Mouse (Mus musculus) embryonic facial prominence, embryonic 10.5 days (tissue): ENCODE measurements around the gene Aida. TPM values are rescaled to one million over a fixed set of nuclear protein-coding genes. Genes with fewer than 3 reads are reported as not detected.
"Not testable (repeated sequence)": the region's sequence is repeated elsewhere in the genome, so short reads cannot be mapped to it uniquely, and the experiment has no call there.

ENCODE experiments used
- DNase-seq: peaks from one replicate; pipeline ENCODE4 v3.0.0-alpha.2; 2017; ENCODE audit warnings: low spot score
- H3K27ac ChIP-seq: fragments of 300-500 bp; sonication (generic); replicated peaks from 2 replicates; pipeline ENCODE4 v1.5.1; 2016; ENCODE audit warnings: mild to moderate bottlenecking
- H3K27me3 ChIP-seq: fragments of 300-500 bp; sonication (generic); replicated peaks from 2 replicates; pipeline ENCODE4 v1.6.1; 2016; ENCODE audit warnings: low read depth, mild to moderate bottlenecking; ENCODE audit not compliant: poor library complexity, severe bottlenecking
- H3K36me3 ChIP-seq: fragments of 300-500 bp; sonication (generic); replicated peaks from 2 replicates; pipeline ENCODE4 v1.6.1; 2016; ENCODE audit warnings: mild to moderate bottlenecking, moderate library complexity
- H3K4me1 ChIP-seq: fragments of 300-500 bp; sonication (generic); 2 replicates; pipeline ENCODE4 v1.6.1; 2016
- H3K4me3 ChIP-seq: fragments of 300-500 bp; sonication (generic); 2 replicates; pipeline ENCODE4 v1.5.1; 2016; ENCODE audit warnings: mild to moderate bottlenecking, moderate library complexity
- H3K9me3 ChIP-seq: fragments of 300-500 bp; sonication (generic); 2 replicates; pipeline ENCODE4 v1.6.1; 2016; ENCODE audit warnings: mild to moderate bottlenecking
- WGBS: fragments of 180-500 bp; shearing (Covaris S2); methylation state at CpG from one replicate; pipeline ENCODE4 v1.1.7; 2016; 5-methylcytosine and 5-hydroxymethylcytosine counted together
- polyA plus RNA-seq: library from polyadenylated mRNA; unstranded; fragments of >200 nt; fragmentation: Nextera tagmentation; extraction: Ambion mirVana; gene quantifications from 2 replicates; pipeline ENCODE4 v1.2.1, GENCODE M21; 2016

The Aida gene
- polyA plus RNA-seq, 1 experiment from 2014 or later, result 40.6 TPM

- 94% methylated on average over 6 of the region's 6 CpGs for WGBS
Observed at GRCm38 (mm10) chr1:183324433-183324832, 28.0 kb downstream of the Aida start.

DNA sequence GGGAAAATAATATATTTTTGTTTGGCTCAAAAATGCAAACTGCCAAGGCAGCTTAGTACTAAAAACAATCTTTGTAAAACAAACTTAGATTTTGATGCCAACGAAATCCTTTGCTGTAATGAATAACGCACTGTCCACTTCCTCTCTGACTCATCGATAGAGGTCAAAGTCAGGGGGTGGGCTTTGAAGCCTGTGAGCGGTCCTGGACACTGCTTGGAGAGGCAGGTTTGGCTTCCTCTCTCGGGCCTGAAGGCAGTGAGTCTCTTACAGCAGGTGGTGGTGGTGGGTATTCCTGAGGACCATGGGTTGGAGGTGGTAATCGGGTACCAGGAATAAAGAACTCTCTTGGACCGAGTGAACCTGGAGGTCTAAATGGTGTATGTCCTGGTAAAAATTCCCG is 30.8 kb downstream of the Aida start:
- H3K36me3 ChIP-seq, result peaks cover 99% of the 10 kb centered on the region
- 93% methylated on average over 8 of the region's 8 CpGs for WGBS

More at GRCm38 (mm10) chr1:183324433-183324832, 28.0 kb downstream of the Aida start:
- no peak overlapping the region for H3K27ac ChIP-seq
- no peaks in the 10 kb centered on the region for H3K4me1 ChIP-seq
- peaks cover 3% of the 10 kb centered on the region; the same call in 1 of the 2 replicates for H3K9me3 ChIP-seq
- no peak overlapping the region for H3K4me3 ChIP-seq
- DNase-seq, result no peak
- H3K27me3 ChIP-seq, result no peaks in the 10 kb centered on the region
- peaks cover 95% of the 10 kb centered on the region for H3K36me3 ChIP-seq

DNA sequence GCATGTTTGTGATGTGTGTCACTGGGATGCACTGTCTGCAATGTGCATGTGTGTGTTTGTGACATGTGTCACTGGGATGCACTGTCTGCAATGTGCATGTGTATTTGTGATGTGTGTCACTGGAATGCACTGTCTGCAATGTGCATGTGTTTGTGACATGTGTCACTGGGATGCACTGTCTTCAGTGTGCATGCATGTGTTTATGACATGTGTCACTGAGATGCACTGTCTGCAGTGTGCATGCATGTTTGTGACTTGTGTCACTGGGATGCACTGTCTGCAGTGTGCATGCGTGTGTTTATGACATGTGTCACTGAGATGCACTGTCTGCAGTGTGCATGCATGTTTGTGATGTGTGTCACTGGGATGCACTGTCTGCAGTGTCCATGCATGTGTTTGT is 46.5 kb downstream of the Aida start:
- H3K4me3 ChIP-seq, H3K9me3 ChIP-seq, DNase-seq, H3K27me3 ChIP-seq, H3K27ac ChIP-seq: not testable (repeated sequence)
- WGBS, result 93% methylated on average over 1 of the region's 1 CpGs
- Histone ChIP-seq H3K4me1 (peaks cover 17% of the 10 kb centered on the region), H3K36me3 (peaks cover 61% of the 10 kb centered on the region)

More for the DNA sequence above, 30.8 kb downstream of the Aida start:
- Histone ChIP-seq H3K27me3 (no peaks in the 10 kb centered on the region), H3K4me3 (no peak overlapping the region), H3K4me1 (no peaks in the 10 kb centered on the region), H3K27ac (no peak overlapping the region), H3K9me3 (peaks cover 3% of the 10 kb centered on the region; the same call in 1 of the 2 replicates)
- no peak for DNase-seq

DNA sequence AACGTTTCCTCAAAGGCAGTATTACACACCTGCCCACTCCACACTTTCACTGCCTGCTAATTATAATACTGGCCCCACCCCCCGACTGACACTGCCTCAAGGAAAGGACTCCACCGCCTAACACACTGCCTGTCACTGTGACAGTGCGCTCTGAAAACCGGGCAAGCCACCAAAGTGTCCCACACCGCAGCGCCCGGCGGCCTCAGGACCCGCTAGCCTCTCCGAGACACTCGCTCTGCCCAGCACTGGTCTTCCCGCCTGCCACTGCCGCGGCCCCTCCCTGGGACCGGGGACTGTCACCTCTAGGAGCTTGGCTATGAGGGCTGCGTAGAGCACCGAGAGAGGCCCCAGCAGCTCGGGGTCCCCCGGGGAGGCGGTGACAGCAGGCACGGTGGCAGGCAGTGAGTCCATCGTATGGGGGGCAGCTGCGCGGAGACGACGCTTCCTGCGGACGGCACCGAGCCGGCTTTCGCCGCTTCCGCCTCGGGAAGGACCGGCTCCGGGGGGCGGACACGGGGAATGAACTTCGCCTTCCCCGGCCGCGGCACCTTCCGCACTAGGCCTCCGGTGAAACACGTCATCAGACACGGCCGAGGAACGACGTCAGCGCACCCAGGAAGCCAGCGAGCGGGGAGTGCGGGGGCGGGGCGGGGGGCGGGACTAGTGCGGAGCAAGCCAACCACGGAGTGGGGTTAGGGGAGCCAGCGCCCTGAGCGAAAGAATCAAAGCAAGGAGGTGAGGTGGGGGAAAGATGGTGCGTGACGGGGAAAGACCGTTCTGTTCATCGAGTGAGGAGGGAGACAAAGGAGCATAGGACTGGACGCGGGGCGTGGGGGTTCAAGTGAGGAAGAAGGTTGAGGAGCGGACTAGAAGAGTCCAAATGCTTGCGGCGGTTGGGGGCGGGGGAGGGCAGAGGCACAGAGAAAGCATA is 48.8 kb downstream of the Aida start:
- DNase-seq, result peak; percentile 90
- under 1% methylated on average over 72 of the region's 72 CpGs for WGBS
- H3K36me3 ChIP-seq, result peaks cover 57% of the 10 kb centered on the region
- peak overlapping the region; percentile 98 for H3K4me3 ChIP-seq
- peak overlapping the region; percentile 81 for H3K27ac ChIP-seq
- no peaks in the 10 kb centered on the region for H3K9me3 ChIP-seq
- no peaks in the 10 kb centered on the region for H3K27me3 ChIP-seq
- H3K4me1 ChIP-seq, result peaks cover 17% of the 10 kb centered on the region

GRCm38 (mm10) chr1:183345817-183346195 is 49.4 kb downstream of the Aida start:
- Histone ChIP-seq H3K27me3 (no peaks in the 10 kb centered on the region), H3K36me3 (peaks cover 57% of the 10 kb centered on the region), H3K9me3 (no peaks in the 10 kb centered on the region), H3K27ac (peak overlapping the region; percentile 81), H3K4me1 (peaks cover 17% of the 10 kb centered on the region), H3K4me3 (peak overlapping the region; percentile 98)
- no peak for DNase-seq
- 8% methylated on average over 10 of the region's 10 CpGs for WGBS

DNA sequence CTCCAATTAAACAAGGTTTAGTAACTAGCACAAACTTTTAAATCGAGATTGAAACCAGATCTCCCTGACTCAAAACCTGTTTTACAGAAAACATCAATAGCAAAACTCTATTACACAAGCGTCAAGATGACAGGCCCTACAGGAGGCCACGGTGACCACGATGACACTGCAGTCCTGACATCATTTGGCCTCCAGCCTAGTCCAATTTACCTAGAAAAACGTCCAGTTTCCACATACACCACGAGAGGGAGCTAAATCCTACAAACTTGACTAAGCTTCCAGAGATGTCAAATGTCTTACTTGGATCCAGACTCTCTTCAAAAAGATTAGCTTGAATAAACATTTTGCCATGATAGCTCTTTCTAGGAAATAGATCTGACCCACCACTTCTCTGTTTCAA is 53.5 kb downstream of the Aida start:
- Histone ChIP-seq H3K27me3 (no peaks in the 10 kb centered on the region), H3K4me3 (no peak overlapping the region), H3K4me1 (peaks cover 14% of the 10 kb centered on the region), H3K36me3 (peaks cover 76% of the 10 kb centered on the region), H3K9me3 (no peaks in the 10 kb centered on the region), H3K27ac (no peak overlapping the region)
- WGBS, result 32% methylated on average over 6 of the region's 6 CpGs
- DNase-seq, result peak; percentile 39

- no peaks in the 10 kb centered on the region for H3K4me1 ChIP-seq
- 91% methylated on average over 3 of the region's 3 CpGs for WGBS
- peaks cover 92% of the 10 kb centered on the region for H3K36me3 ChIP-seq
- H3K4me3 ChIP-seq, result no peak overlapping the region
- H3K27me3 ChIP-seq, result no peaks in the 10 kb centered on the region
- H3K27ac ChIP-seq, result no peak overlapping the region
- H3K9me3 ChIP-seq, result no peaks in the 10 kb centered on the region
- DNase-seq, result no peak
Observed at GRCm38 (mm10) chr1:183358901-183359300, 62.5 kb downstream of the Aida start.

DNA sequence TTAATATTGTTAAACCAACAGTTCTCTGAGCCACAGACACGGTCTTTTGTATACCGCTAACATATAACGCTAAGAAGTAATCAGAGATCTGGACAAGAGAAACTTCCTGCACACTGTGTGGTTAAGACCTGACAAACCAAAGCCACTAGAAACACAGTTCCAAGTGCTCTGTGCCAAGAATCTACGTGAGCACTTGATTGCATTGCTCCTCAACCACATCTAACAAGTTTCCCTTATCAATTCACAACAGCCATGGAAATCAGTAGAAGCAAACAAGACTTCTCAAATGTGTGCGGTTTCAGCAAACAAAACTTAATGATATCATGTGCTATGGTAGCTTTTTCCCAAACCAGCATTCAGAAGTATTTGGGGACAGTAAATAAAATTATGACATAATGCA is 65.9 kb downstream of the Aida start:
- H3K4me3 ChIP-seq, result no peak overlapping the region
- H3K27ac ChIP-seq, result no peak overlapping the region
- peaks cover 4% of the 10 kb centered on the region for H3K4me1 ChIP-seq
- DNase-seq, result no peak
- peaks cover 90% of the 10 kb centered on the region for H3K36me3 ChIP-seq
- no peaks in the 10 kb centered on the region for H3K27me3 ChIP-seq
- WGBS, result 94% methylated on average over 5 of the region's 5 CpGs
- H3K9me3 ChIP-seq, result no peaks in the 10 kb centered on the region

DNA sequence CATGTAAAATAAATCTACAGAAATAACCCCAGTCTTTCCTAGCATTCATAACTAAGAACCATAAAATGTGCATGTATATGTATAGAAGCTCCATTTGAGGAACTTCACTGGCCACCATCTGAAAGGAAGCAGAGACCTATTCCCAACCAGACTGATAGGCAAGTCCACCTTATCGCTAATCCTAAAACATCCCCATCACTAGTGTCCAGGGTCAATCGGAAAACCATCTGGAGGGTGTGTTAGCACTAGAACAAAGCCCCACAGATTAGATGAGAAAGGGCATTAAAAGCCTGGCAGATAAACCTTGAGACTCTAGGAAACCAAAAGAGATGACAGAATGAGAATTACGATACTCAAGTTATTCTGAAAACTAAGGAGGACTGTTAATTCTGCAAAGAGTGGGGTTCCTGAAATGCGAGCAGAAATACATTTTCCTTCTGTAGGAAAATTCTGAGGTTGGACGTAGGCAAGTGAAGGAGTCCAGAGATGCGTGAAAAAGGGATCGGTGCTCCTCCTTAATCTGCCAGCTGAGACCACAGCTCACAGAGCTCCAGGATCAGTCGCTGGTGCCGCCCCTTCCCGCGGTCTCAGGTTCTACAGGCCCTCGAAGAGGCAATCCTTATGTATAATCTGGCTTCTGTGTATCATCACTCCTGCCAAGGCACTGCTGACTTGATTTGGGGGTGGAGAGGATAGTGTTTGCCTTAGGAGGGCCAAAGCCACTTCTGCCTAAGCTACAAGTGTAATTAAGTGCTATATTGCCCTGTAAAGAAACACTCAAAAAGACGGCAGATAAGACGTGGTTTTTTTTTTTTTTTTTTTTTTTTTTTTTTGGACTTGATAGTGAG is 66.6 kb downstream of the Aida start:
- H3K36me3 ChIP-seq, result peaks cover 84% of the 10 kb centered on the region
- 92% methylated on average over 14 of the region's 14 CpGs for WGBS
- no peak overlapping the region for H3K27ac ChIP-seq
- H3K4me3 ChIP-seq, result no peak overlapping the region
- H3K4me1 ChIP-seq, result peaks cover 9% of the 10 kb centered on the region
- H3K9me3 ChIP-seq, result no peaks in the 10 kb centered on the region
- no peaks in the 10 kb centered on the region for H3K27me3 ChIP-seq
- DNase-seq, result no peak

DNA sequence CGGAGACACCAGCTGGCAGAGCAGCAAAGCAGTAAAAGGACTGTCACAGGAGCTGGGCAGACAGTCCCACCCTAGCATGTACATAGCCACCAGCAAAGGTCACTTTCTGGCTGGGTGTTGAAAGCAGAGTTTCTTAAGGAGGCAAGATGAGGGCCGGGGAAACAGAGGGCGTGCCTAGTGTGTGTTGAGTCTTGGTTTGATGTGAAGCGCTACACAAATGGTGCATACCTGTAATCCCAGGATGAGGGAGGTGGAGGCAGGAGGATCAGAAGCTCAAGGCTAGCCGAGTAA is 67.1 kb downstream of the Aida start:
- Histone ChIP-seq H3K9me3 (no peaks in the 10 kb centered on the region), H3K4me1 (peaks cover 14% of the 10 kb centered on the region), H3K27ac (no peak overlapping the region), H3K4me3 (no peak overlapping the region), H3K36me3 (peaks cover 78% of the 10 kb centered on the region), H3K27me3 (no peaks in the 10 kb centered on the region)
- WGBS, result 95% methylated on average over 5 of the region's 5 CpGs
- DNase-seq, result no peak

GRCm38 (mm10) chr1:183366361-183366760 is 70.0 kb downstream of the Aida start:
- DNase-seq, result no peak
- WGBS, result 88% methylated on average over 5 of the region's 5 CpGs
- H3K27me3 ChIP-seq, result no peaks in the 10 kb centered on the region
- peaks cover 29% of the 10 kb centered on the region for H3K4me1 ChIP-seq
- peaks cover 52% of the 10 kb centered on the region for H3K36me3 ChIP-seq
- no peak overlapping the region for H3K4me3 ChIP-seq
- no peaks in the 10 kb centered on the region for H3K9me3 ChIP-seq
- no peak overlapping the region for H3K27ac ChIP-seq

DNA sequence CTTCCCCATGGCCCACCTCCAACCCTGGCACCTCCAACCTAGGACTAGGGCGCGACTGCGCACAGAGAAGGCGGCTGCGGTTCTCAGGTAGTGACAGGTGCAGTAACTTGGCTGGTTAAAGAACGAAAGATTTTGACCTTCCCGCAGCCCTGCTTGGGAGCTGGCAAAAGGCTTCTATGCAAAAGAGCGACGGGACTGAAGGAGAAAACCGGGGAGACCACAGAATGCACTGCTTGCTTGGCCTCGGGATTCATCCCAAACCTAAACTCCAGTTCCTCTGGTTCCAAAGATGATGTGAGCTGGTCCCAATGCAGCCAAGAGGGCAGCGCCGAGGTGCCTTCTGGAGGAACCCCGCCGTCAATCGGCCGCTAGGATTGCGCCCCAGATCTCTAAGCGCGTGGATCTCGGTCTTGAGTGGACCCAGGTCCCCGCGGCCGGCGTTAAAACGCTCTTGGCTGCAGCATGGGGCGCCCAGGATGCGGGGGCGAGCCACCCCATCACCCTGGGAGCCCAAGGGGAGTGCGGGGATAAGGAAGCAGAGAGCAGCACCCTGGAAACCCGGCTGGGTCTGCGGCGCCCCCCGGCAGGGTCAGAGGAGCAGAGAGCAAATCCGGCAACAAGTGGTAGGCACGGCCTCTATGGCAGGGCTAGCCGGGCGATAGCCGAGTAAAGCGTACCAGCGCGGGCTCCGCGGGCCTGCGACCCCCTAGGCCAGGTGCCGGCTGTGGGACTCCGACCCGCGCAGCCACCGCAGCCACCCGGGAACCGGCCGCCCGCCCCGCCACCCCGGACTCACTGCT is 72.4 kb downstream of the Aida start:
- WGBS, result 1% methylated on average over 56 of the region's 56 CpGs
- Histone ChIP-seq H3K27me3 (no peaks in the 10 kb centered on the region), H3K4me1 (peaks cover 29% of the 10 kb centered on the region), H3K36me3 (peaks cover 28% of the 10 kb centered on the region), H3K27ac (peak overlapping the region; percentile 91), H3K9me3 (no peaks in the 10 kb centered on the region), H3K4me3 (peak overlapping the region; percentile 85)
- no peak for DNase-seq
